Mouse (Mus musculus) MEL (cell line): ENCODE data around the gene Cbln1.

Source experiments
- CTCF ChIP-seq, 3 experiments: IDR thresholded peaks in 2 of 3; conservative IDR thresholded peaks in 1 of 3; 2 replicates each; pipeline ENCODE4 v1.5.1; 2011 to 2012; ENCODE audit warnings: low read length in 3 of 3, low read depth in 2 of 3, mild to moderate bottlenecking in 2 of 3, improper control_type of control experiment in 1 of 3, inconsistent platforms in 1 of 3, mixed read lengths in 1 of 3, moderate library complexity in 1 of 3; ENCODE audit not compliant: control insufficient read depth in 1 of 3, insufficient read depth in 1 of 3, poor library complexity in 1 of 3, severe bottlenecking in 1 of 3
- EP300 ChIP-seq, 2 experiments: IDR thresholded peaks; 2 replicates each; pipeline ENCODE4 v1.6.1; 2011; ENCODE audit warnings: improper control_type of control experiment in 2 of 2, low read length in 2 of 2, low read depth in 1 of 2, mild to moderate bottlenecking in 1 of 2
- GATA1 ChIP-seq: IDR thresholded peaks from 2 replicates; pipeline ENCODE4 v1.6.1; 2011; ENCODE audit warnings: low read depth, low read length, improper control_type of control experiment
- HCFC1 ChIP-seq: IDR thresholded peaks from 2 replicates; pipeline ENCODE4 v1.6.1; 2012; ENCODE audit warnings: low read depth, mild to moderate bottlenecking, inconsistent platforms, low read length, improper control_type of control experiment, moderate library complexity
- MAX ChIP-seq: IDR thresholded peaks from 2 replicates; pipeline ENCODE4 v1.6.1; 2011; ENCODE audit warnings: low read length, improper control_type of control experiment
- POLR2AphosphoS5 ChIP-seq: IDR thresholded peaks from 2 replicates; pipeline ENCODE4 v1.6.1; 2012; ENCODE audit warnings: low read depth, borderline replicate concordance, mild to moderate bottlenecking, inconsistent platforms, low read length, moderate library complexity, mixed read lengths
- TBP ChIP-seq: IDR thresholded peaks from 2 replicates; pipeline ENCODE4 v1.8.0; 2011; ENCODE audit warnings: low read depth, low read length, improper control_type of control experiment
- USF1 ChIP-seq: IDR thresholded peaks from 2 replicates; pipeline ENCODE4 v1.6.1; 2014; ENCODE audit warnings: low read depth, mild to moderate bottlenecking, inconsistent platforms, low read length, improper control_type of control experiment, moderate library complexity

DNA sequence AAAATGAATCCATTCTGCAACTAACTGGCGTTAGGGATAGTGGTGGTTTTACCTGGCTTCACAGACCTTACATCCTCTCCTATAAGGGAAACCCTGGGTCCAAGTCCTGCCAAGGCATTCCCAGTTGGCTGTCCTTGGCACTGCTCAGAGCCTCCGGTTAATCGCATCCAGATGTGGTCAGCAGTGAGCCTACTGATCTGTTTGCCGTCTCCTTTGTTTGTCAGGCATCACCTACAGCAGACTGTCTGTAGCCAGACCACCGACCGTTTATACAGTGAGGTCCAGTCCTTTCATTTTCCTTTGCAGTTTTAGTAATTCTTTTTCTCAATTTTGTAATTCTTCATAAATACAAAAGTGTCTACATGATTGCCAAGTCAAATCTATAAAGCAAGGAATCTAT, 25.2 kb upstream of the Cbln1 start:
- TF ChIP-seq TBP (no peak), HCFC1 (no peak), CTCF (IDR thresholded peaks at IDR 0.05 in 2 of 3, conservative IDR thresholded peaks at IDR 0.05 in 1 of 3; ENCODE audit: control insufficient read depth in 1 of 3, insufficient read depth in 1 of 3, low read depth in 2 of 3, low read length in 3 of 3, poor library complexity in 1 of 3, severe bottlenecking in 1 of 3) (no peak), EP300 (IDR thresholded peaks at IDR 0.05; ENCODE audit: low read depth in 1 of 2, low read length in 2 of 2) (no peak), GATA1 (no peak), USF1 (no peak), MAX (no peak), POLR2AphosphoS5 (no peak)
